Mouse (Mus musculus) heart, embryonic 16.5 days (tissue): Measurements from ENCODE around the gene Msx3. TPM values are rescaled to one million over a fixed set of nuclear protein-coding genes. Genes with fewer than 3 reads are reported as not detected.

Experiments used
- ATAC-seq: fragments of 200-750 bp; cut with Nextera tagmentation; replicated peaks from 2 replicates; pipeline ENCODE4 v1.8.0; 2017; ENCODE audit warnings: moderate number of reproducible peaks; ENCODE audit not compliant: insufficient read depth, low FRiP score; ENCODE audit errors: extremely low read depth
- H3K27ac ChIP-seq: fragments of 300-500 bp; sonication (generic); 2 replicates; pipeline ENCODE4 v1.5.1; 2014; ENCODE audit warnings: mild to moderate bottlenecking, low read length, control low read depth, moderate library complexity
- H3K27me3 ChIP-seq: fragments of 300-500 bp; sonication (generic); 2 replicates; pipeline ENCODE4 v1.6.1; 2014; ENCODE audit warnings: low read length, mixed read lengths; ENCODE audit not compliant: control insufficient read depth, insufficient read depth
- H3K36me3 ChIP-seq: fragments of 300-500 bp; sonication (generic); 2 replicates; pipeline ENCODE4 v1.6.1; 2014; ENCODE audit not compliant: control insufficient read depth, insufficient read depth
- H3K4me1 ChIP-seq: fragments of 300-500 bp; sonication (generic); 2 replicates; pipeline ENCODE4 v1.6.1; 2014; ENCODE audit warnings: low read length, mixed read lengths; ENCODE audit not compliant: control insufficient read depth, insufficient read depth
- H3K4me2 ChIP-seq: fragments of 300-500 bp; sonication (generic); 2 replicates; pipeline ENCODE4 v1.6.1; 2014; ENCODE audit warnings: low read depth, mild to moderate bottlenecking, control low read depth, low read length
- H3K4me3 ChIP-seq: fragments of 300-500 bp; sonication (generic); 2 replicates; pipeline ENCODE4 v1.5.1; 2014; ENCODE audit warnings: mild to moderate bottlenecking, control low read depth, low read length
- H3K9ac ChIP-seq: fragments of 300-500 bp; sonication (generic); 2 replicates; pipeline ENCODE4 v1.6.1; 2014; ENCODE audit warnings: low read length, control low read depth
- H3K9me3 ChIP-seq: fragments of 300-500 bp; sonication (generic); replicated peaks from 2 replicates; pipeline ENCODE4 v1.6.1; 2016; ENCODE audit warnings: low read length; ENCODE audit not compliant: control insufficient read depth
- WGBS: fragments of 180-500 bp; shearing (Covaris S2); extraction: QIAGEN DNeasy Blood & Tissue Kit; methylation state at CpG from one replicate; pipeline ENCODE4 v1.1.7; 2014; 5-methylcytosine and 5-hydroxymethylcytosine counted together
- polyA plus RNA-seq: library from polyadenylated mRNA; unstranded; fragments of >200 nt; fragmentation: Nextera tagmentation; extraction: Ambion mirVana; gene quantifications from 2 replicates; pipeline ENCODE4 v1.2.1, GENCODE M21; 2015

Msx3 gene
- polyA plus RNA-seq, 1 experiment from 2014 or later: not detected

DNA sequence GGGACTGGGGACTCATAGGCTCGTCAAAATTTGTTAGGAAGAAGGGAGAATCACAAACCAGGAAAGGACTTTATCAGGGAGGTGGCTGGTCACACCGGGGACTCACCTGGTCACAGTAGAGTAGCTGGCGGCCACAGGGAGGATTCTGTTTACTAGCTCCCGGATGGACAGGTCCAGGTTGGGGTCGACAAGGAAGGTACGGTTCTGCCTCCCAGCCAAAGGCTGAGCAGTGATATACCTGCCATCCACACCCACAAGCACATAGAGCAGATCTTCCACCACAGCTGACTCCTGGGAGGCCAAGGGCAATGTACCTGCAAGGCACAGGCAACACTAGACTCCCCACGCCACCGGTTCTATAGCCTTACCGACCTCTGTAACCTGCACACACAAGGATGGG is 41.1 kb downstream of the Msx3 start:
- Histone ChIP-seq H3K4me1 (no peaks in the 10 kb centered on the region), H3K27me3 (no peaks in the 10 kb centered on the region), H3K36me3 (peaks cover 47% of the 10 kb centered on the region), H3K4me2 (no peak overlapping the region), H3K9ac (no peak overlapping the region), H3K4me3 (no peak overlapping the region), H3K9me3 (no peaks in the 10 kb centered on the region), H3K27ac (no peak overlapping the region)
- no peak for ATAC-seq
- WGBS: 91% methylated on average over 9 of the region's 9 CpGs

DNA sequence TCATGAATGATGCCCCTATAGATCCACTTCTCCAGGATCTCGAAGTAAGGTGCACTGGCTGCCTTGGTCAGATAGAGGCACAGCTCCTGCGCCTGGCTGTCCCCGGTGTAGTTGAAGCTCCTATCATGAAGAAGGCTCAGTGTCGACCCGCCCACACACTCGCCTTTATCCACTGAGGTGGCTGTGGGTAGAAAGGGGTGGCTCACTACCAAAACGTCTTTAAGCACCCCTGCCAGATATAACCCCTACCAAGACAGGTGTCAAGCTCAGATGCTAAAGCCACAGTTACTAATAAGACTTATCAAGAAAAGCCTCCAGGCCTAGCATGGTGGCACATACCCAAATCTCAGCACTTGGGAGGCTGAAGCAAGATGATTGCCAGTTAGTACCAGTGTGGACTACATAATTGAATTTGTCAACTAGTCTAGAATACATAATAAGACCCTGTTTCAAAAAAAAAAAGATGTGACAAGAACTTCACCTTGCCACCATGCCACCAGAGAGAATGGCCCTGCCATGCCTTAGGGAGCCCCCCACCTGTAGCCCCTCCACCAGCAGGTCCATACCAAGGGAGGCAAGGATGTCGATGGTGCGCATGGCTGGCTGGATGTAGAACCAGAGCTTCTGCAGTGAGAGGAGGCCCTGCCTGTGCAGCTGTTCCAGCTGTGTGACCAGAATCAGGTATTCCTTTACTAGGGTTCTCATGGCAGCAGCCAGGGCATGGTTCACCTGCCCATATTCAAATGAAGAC is 41.9 kb downstream of the Msx3 start:
- H3K9me3 ChIP-seq: no peaks in the 10 kb centered on the region
- no peak overlapping the region for H3K27ac ChIP-seq
- no peaks in the 10 kb centered on the region for H3K4me1 ChIP-seq
- peaks cover 51% of the 10 kb centered on the region for H3K36me3 ChIP-seq
- 85% methylated on average over 9 of the region's 9 CpGs for WGBS
- H3K27me3 ChIP-seq: no peaks in the 10 kb centered on the region
- no peak for ATAC-seq
- no peak overlapping the region for H3K9ac ChIP-seq
- H3K4me2 ChIP-seq: no peak overlapping the region
- H3K4me3 ChIP-seq: no peak overlapping the region

GRCm38 (mm10) chr7:140004666-140005065 is 44.2 kb downstream of the Msx3 start:
- H3K36me3 ChIP-seq: peaks cover 56% of the 10 kb centered on the region

DNA sequence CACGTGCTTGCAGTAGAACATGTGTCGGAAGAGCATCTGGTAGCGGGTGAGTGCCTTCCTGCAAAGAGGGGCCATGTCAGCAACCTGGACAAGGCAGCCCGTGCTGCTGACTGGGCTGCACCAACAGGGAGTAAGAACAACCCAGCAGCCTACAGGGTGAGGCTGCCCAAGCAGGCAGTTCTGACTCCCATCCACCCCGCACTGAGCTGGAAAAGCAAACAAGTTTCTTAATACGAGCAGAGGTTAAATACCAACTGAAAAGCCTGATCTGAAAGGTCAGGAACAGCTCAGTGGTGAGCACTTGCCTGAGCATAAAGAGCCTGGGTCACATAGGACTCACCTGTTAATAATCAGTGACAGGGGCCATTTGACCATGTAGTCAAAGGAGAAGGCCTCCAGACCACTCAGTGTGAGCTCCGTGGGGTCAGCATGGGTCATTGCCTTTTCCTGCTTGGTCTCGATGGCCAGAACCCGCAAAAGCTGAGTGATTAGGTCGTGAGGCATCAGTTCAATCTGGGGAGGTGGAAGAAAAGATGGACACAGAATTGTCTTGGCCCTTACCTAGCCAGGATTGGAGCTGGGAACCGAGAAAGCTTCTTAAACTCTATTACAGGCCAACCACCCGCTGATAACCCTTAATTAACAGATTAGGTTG is 47.7 kb downstream of the Msx3 start:
- Histone ChIP-seq H3K27ac (no peak overlapping the region), H3K4me2 (no peak overlapping the region), H3K27me3 (no peaks in the 10 kb centered on the region), H3K4me3 (no peak overlapping the region), H3K4me1 (no peaks in the 10 kb centered on the region), H3K36me3 (peaks cover 71% of the 10 kb centered on the region), H3K9ac (no peak overlapping the region), H3K9me3 (no peaks in the 10 kb centered on the region)
- ATAC-seq: no peak
- 84% methylated on average over 12 of the region's 12 CpGs for WGBS

More at GRCm38 (mm10) chr7:140004666-140005065, 44.2 kb downstream of the Msx3 start:
- Histone ChIP-seq H3K27ac (no peak overlapping the region), H3K27me3 (no peaks in the 10 kb centered on the region), H3K4me3 (no peak overlapping the region), H3K9ac (no peak overlapping the region), H3K9me3 (no peaks in the 10 kb centered on the region), H3K4me2 (no peak overlapping the region), H3K4me1 (no peaks in the 10 kb centered on the region)
- ATAC-seq: no peak
- 90% methylated on average over 8 of the region's 8 CpGs for WGBS

DNA sequence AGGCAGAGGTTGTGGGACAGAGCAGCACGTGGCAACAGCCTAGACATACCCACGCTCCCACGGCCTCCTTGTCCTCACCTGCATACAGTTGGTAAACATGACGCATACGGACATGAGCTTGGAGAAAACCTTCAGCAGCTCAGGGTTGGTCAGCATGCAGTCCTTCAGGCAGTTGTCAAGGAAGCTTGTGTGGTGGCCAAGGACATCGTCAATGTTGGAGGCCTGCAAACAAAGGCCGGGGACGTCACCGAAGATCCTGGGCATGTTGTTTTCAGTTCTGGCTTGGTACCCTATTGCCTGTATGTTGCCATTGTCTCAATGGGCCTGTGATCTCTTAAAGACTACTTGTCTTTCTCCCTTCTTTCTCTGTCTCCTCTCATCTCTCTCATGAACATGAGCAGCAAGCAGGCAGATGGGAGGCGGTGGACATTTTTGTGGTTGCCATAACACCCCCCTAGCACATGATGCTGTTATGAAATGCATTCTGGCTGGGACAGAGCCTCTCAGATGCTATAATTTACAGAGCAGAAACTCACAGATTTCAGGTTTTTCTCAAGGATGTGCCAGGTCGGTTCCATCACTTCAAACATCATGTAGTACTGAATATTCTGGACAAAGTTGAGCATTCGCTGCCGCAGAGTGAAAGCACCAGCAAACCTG is 50.1 kb downstream of the Msx3 start:
- Histone ChIP-seq H3K4me3 (no peak overlapping the region), H3K4me2 (no peak overlapping the region), H3K36me3 (peaks cover 55% of the 10 kb centered on the region), H3K27me3 (no peaks in the 10 kb centered on the region), H3K4me1 (no peaks in the 10 kb centered on the region), H3K9ac (no peak overlapping the region), H3K27ac (no peak overlapping the region), H3K9me3 (no peaks in the 10 kb centered on the region)
- ATAC-seq: no peak
- 94% methylated on average over 13 of the region's 13 CpGs for WGBS

Other genes with a start within 250 kb of the Msx3 start
- gene Adgra1, start 214.9 kb downstream of the Msx3 start, polyA plus RNA-seq: not detected in 2 replicates
- 0.37 and 0.47 TPM in 2 replicates for gene Kndc1, start 154.4 kb downstream of the Msx3 start, polyA plus RNA-seq
- 0.71 and 2.0 TPM in 2 replicates for gene Utf1, start 105.3 kb downstream of the Msx3 start, polyA plus RNA-seq
- 0.66 and 0.69 TPM in 2 replicates for gene 6430531B16Rik, start 70.3 kb downstream of the Msx3 start, polyA plus RNA-seq
- gene Adam8, start 56.5 kb downstream of the Msx3 start, polyA plus RNA-seq: 1.7 and 2.8 TPM in 2 replicates
- 32.1 and 36.5 TPM in 2 replicates for gene Zfp511, start 12.7 kb downstream of the Msx3 start, polyA plus RNA-seq
- gene Tubgcp2, start 12.4 kb downstream of the Msx3 start, polyA plus RNA-seq: 34.6 and 39.9 TPM in 2 replicates
- 0.47 and 0.66 TPM in 2 replicates for gene Caly, start 33.5 kb upstream of the Msx3 start, polyA plus RNA-seq
- gene Prap1, start 44.3 kb upstream of the Msx3 start, polyA plus RNA-seq: 2.3 TPM in 1 of 2 replicates, not detected in the other
- 93.9 and 103 TPM in 2 replicates for gene Fuom, start 53.4 kb upstream of the Msx3 start, polyA plus RNA-seq
- gene Paox, start 66.7 kb upstream of the Msx3 start, polyA plus RNA-seq: 9.5 and 12.9 TPM in 2 replicates
- 244 and 266 TPM in 2 replicates for gene Echs1, start 67.4 kb upstream of the Msx3 start, polyA plus RNA-seq
- gene Mtg1, start 88.5 kb upstream of the Msx3 start, polyA plus RNA-seq: 34.1 and 36.8 TPM in 2 replicates
- 0.09 and 0.12 TPM in 2 replicates for gene Sprn, start 105.8 kb upstream of the Msx3 start, polyA plus RNA-seq
- gene Olfr522, start 115.7 kb upstream of the Msx3 start, polyA plus RNA-seq: not detected in 2 replicates
- not detected in 2 replicates for gene Olfr523, start 124.1 kb upstream of the Msx3 start, polyA plus RNA-seq
- gene Olfr524, start 156.9 kb upstream of the Msx3 start, polyA plus RNA-seq: 0.27 and 0.43 TPM in 2 replicates
- gene Cd163l1, start 169.2 kb upstream of the Msx3 start, polyA plus RNA-seq: 5.2 and 10.4 TPM in 2 replicates
- 0.31 and 1.4 TPM in 2 replicates for gene 5830411N06Rik, start 198.2 kb upstream of the Msx3 start, polyA plus RNA-seq